Comparison of ENCODE assay signal across 9 mouse cellular contexts in the genomic region with DNA sequence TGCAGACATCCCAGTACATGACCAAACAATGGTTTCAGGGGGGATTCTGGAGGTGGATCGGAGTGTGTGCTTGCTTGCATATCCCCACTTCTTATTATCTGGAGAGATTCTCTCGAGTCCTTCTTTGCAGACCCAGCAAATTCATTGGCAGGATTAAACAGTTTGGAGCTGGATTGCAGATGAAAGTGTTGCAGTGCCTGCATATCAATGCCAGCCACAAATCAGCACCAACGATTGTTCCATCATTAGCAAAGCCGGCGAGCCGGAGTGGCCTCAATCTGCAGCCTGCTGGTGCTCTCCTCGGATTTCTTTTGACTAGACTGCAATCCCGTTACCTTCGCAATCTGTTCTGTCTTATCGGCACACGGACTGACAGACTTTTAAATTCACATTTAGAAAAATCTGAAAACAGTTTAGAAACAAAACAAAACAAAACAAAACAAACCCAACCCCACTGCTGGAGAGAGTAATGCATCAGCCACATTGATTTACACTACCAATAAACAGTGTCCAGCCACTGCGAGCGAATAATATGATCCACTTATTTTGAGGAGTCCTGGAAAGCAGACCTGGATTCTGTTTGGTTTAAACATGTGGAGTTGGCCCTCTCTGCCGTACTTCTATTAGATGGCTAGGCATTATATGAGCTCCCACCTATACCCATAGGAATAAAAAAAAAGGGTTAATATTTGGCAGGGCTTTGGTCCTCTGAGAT.
DNase-seq lines count a peak whose midpoint lies in the region; ATAC-seq lines count a peak whose summit lies in the region.
"Had no signal": no experiment of that assay in that cellular context is flagged by ENCODE, and none has a peak within 500 bp of the region (broad histone marks: within the 10 kb centered on the region; RNA-seq: fewer than 3 reads in every experiment).

No protein-coding gene starts in this region.

- no peaks in the 10 kb centered on the region for H3K9me3 ChIP-seq in hindbrain, embryonic 14.5 days (ENCODE audit: control insufficient read depth, low read length)
- H3K9me3 ChIP-seq in neural tube, embryonic 15.5 days (replicated peaks) = no peaks in the 10 kb centered on the region

- H3K4me2 ChIP-seq in hindbrain, embryonic 14.5 days (replicated peaks) = peak overlapping the region; percentile 49
- peak overlapping the region; percentile 53 for H3K4me2 ChIP-seq in neural tube, embryonic 15.5 days

- ATAC-seq in hindbrain, embryonic 14.5 days (ENCODE audit: low FRiP score) = peak; percentile 61
- ATAC-seq in neural tube, embryonic 15.5 days (ENCODE audit: low FRiP score) = peak; percentile 82

- H3K9ac ChIP-seq in hindbrain, embryonic 14.5 days = peak overlapping the region; percentile 59
- peak overlapping the region; percentile 39 for H3K9ac ChIP-seq in neural tube, embryonic 15.5 days (replicated peaks)

- peak overlapping the region; percentile 68 for H3K27ac ChIP-seq in hindbrain, embryonic 14.5 days
- H3K27ac ChIP-seq in neural tube, embryonic 15.5 days (replicated peaks) = peak overlapping the region; percentile 75

- WGBS in hindbrain, embryonic 14.5 days = 21% methylated on average over 14 of the region's 14 CpGs
- 16% methylated on average over 14 of the region's 14 CpGs for WGBS in neural tube, embryonic 15.5 days

- peak overlapping the region; percentile 20 for H3K4me3 ChIP-seq in hindbrain, embryonic 14.5 days (replicated peaks; ENCODE audit: low read length)
- H3K4me3 ChIP-seq in neural tube, embryonic 15.5 days (replicated peaks) = peak overlapping the region; percentile 29

- H3K4me1 ChIP-seq in hindbrain, embryonic 14.5 days (replicated peaks; ENCODE audit: control insufficient read depth, insufficient read depth, low read length) = peaks cover 13% of the 10 kb centered on the region; the same call in 1 of the 2 replicates
- H3K4me1 ChIP-seq in neural tube, embryonic 15.5 days = peaks cover 9% of the 10 kb centered on the region

- peak; percentile 82 for DNase-seq in heart, adult 11 months
- no peak for DNase-seq in heart, adult 8-10 months (ENCODE audit: low spot score)
- peak; percentile 13 to 21 for DNase-seq in right cerebral cortex, adult 2 months (ENCODE audit: low spot score in 2 of 2)
- no peak for DNase-seq in right cerebral cortex, postnatal 25 days
- peak; percentile 50 for DNase-seq in hindbrain, embryonic 14.5 days (ENCODE audit: low spot score)
- DNase-seq in urinary bladder, postnatal 4 days (ENCODE audit: low spot score in 2 of 2) = no peak
- DNase-seq in cerebellum, adult 9-10 months = no peak
- DNase-seq: kidney, postnatal 36 days had no signal

- H3K36me3 ChIP-seq in hindbrain, embryonic 14.5 days (replicated peaks; ENCODE audit: control insufficient read depth, insufficient read depth) = no peaks in the 10 kb centered on the region
- no peaks in the 10 kb centered on the region for H3K36me3 ChIP-seq in neural tube, embryonic 15.5 days

- no peaks in the 10 kb centered on the region for H3K27me3 ChIP-seq in hindbrain, embryonic 14.5 days (ENCODE audit: control insufficient read depth, insufficient read depth, low read length)
- no peaks in the 10 kb centered on the region for H3K27me3 ChIP-seq in neural tube, embryonic 15.5 days (replicated peaks)

Comparison
In these comparisons a context has a peak if more than half of its experiments do, and no peak if none do; other contexts are left out.
1. DNase-seq: peak in heart, adult 11 months (single experiment), right cerebral cortex, adult 2 months (2 of 2) and hindbrain, embryonic 14.5 days (single experiment); none in heart, adult 8-10 months (single experiment), right cerebral cortex, postnatal 25 days (single experiment), urinary bladder, postnatal 4 days (0 of 2) and cerebellum, adult 9-10 months (single experiment).